Mouse (Mus musculus) common myeloid progenitor, adult 5-6 weeks (primary cell): Measurements from ENCODE around the gene Bace1. TPM values are rescaled to one million over a fixed set of nuclear protein-coding genes. Genes with fewer than 3 reads are reported as not detected.

Source experiments
- ATAC-seq: replicated peaks from 2 replicates; pipeline ENCODE4 v1.8.0; 2016; ENCODE audit warnings: low read depth, mild to moderate bottlenecking, moderate TSS enrichment, inconsistent platforms; ENCODE audit not compliant: poor library complexity, severe bottlenecking
- total RNA-seq: library from RNA; stranded (forward); fragments of 200-1000, 187-1606 nt; gene quantifications from 2 replicates; pipeline ENCODE4 v1.2.3, GENCODE M21; 2017

The Bace1 gene
- total RNA-seq, 1 experiment from 2014 or later, result 13.7 TPM

DNA sequence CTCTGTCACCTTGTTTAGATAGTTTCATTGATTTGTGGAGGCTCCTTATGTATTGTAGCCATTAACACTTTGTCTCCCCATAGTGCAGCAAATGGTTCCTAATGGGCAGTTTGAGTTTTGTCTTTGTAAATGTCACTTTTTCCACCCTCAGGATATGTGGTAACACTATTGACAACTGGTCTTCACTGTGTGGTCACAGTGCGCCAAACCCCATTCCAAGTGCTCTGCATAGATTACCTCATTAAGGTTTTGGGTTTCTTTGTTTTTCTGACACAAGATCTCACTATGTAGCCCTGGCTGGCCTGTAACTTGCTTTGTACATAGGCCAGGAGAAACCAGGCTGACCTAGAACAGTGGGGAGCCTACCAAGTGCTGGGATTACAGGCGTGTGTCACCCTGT is 5.5 kb upstream of the Bace1 start:
- ATAC-seq, result no peak

DNA sequence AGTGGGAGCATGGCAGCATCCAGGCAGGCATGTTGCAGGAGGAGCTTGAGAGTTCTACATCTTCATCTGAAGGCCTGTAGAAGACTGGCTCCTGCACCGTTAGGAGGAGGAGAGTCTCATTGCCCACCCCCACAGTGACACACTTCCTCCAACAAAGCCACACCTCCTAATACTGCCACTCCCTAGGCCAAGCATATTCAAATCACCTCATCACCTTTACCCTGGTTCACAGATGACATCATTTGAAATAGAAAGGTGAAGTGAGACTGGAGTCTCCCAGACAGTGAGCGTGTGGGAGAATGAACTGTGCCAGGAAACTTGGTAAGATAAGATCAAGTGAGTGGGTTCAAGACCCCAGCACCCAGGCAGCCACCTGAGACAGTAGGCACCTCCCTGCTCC is 4.9 kb upstream of the Bace1 start:
- ATAC-seq, result no peak

DNA sequence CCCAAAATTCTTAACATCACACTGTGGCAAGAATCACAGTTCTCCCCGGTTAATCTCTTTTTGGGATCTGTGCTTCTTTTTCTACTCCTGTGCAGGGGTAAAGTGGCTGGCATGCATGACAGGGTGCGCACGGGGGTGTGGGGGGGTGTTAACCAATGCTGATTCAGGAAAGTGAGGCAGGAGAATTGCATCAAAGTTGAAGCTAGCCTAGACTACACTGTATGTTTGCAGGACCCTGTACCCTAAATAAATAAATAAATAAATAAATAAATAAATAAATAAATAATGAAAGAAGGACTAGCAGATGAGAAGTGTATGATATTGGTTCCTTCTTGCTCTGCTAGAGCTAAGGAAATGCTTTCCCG is 329 bp upstream of the Bace1 start:
- ATAC-seq, result no peak

DNA sequence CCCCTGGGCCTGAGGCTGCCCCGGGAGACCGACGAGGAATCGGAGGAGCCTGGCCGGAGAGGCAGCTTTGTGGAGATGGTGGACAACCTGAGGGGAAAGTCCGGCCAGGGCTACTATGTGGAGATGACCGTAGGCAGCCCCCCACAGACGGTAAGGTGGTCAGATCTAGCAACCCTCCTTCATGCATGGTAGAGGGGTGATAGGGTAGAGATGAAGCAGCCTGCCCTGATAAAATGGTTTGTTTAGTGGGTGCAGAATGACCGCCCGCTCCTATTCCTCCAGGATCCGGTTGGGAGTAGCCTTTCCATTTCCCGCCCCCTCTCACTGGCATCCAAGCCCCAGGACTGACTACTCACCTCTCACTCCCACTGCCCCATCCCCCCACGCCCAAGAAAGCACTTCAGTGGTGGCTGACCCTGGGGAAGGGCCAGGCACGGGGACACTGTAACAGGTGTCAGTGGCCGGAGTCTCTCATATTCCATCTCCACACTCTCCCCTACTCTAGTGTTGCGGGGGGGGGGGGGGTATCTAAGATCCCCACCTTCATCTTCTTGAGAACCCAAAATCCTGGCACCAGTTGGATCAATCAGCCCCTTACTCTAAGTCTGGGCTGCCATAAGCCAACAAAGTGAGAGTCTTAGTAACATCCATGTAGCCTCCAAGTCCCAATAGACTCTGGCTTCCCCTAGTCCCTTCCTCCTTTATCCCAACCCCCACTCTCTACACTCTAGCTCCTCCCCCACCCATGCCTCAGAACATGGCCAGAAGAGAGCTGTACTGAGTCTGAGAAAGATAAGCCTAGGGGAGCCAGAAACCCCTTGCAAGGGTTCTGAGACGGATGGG is 980 bp downstream of the Bace1 start:
- ATAC-seq, result peak; percentile 48; the same call in 1 of the 2 replicates

- ATAC-seq, result no peak
Measured at GRCm38 (mm10) chr9:45839982-45840300, 1.6 kb downstream of the Bace1 start.

GRCm38 (mm10) chr9:45840331-45840730 is 2.0 kb downstream of the Bace1 start:
- no peak for ATAC-seq

DNA sequence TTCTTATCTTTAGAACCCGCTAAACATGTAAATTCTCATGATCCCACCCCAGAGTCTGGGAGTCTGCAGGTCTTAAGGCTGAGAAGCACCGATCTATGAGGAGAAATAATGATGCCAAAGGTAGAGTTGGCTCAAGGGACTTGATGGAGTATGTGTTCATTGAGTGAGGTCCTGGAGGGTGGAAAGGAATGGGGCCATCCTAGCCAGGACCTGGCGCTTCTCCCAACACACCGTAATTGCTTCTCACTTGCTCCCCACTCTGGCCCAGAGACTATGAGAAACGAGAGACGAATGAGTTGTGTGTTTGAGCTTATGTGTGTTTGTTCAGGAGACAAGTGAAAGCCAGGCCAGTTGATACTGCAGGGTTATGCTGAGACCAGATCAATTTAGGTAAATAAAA is 3.1 kb downstream of the Bace1 start:
- no peak for ATAC-seq

- no peak for ATAC-seq
Measured at GRCm38 (mm10) chr9:45843007-45843406, 4.6 kb downstream of the Bace1 start.

GRCm38 (mm10) chr9:45843780-45844179 is 5.4 kb downstream of the Bace1 start:
- no peak for ATAC-seq

GRCm38 (mm10) chr9:45845541-45845940 is 7.2 kb downstream of the Bace1 start:
- no peak for ATAC-seq

- ATAC-seq, result peak; percentile 30; the same call in 1 of the 2 replicates
Measured at GRCm38 (mm10) chr9:45846176-45846575, 7.8 kb downstream of the Bace1 start.

- peak; percentile 72 for ATAC-seq
Measured at GRCm38 (mm10) chr9:45846891-45847460, 8.6 kb downstream of the Bace1 start.

GRCm38 (mm10) chr9:45849528-45850408 is 11.4 kb downstream of the Bace1 start:
- ATAC-seq, result no peak

DNA sequence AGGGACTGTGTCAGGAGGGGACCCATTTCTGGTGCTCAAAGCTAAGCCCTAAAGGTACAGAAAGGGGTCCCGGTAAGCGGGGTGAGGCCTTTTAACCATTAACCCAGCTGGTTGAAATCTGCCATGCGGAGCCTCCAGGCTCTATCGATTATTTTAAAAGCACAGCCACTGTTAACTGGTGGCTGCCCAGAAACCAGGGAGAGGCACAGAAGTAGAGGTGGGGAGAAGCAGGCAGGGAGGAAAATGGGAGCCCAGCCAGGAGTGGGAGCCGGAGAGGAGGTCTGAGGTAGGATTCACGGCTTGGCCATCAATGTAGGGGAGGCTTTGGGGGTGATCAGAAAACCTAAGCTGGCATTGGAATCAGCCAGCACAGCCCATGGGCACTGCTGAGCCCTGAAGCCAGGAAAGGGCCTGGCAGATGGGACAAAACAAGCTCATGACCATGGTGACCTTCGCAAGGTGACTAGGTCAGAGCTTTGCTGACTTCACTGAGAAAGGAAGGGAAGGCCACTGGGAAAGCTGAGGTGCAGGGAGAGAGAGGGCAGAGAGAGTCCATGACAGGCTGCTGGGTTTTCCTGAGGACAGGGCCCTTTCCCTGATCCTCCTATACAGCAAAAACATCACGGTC is 12.3 kb downstream of the Bace1 start:
- ATAC-seq, result no peak

GRCm38 (mm10) chr9:45851330-45851729 is 12.9 kb downstream of the Bace1 start:
- ATAC-seq, result peak; percentile 45

GRCm38 (mm10) chr9:45851776-45852175 is 13.4 kb downstream of the Bace1 start:
- no peak for ATAC-seq

DNA sequence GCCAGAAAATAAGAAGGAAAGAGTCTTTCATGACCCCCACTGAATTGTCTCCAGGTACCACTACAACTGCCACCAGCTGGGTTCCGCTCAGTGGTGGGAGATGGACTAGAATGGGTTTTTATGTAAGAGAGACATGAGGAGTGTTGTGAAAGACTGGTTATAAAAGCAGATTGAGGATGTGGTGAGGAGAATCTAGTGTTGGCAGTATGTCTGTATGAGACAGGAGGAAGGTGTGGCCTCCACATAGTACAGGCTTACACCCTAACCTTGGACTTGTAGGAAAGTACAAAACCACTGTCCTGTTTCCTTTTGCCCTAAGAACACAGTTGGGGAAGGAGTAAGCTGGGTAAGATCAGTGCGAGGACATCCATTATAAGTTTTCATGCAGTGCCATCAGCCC is 15.3 kb downstream of the Bace1 start:
- ATAC-seq, result peak; percentile 86

GRCm38 (mm10) chr9:45854136-45854535 is 15.8 kb downstream of the Bace1 start:
- ATAC-seq, result no peak

GRCm38 (mm10) chr9:45859364-45859763 is 21.0 kb downstream of the Bace1 start:
- ATAC-seq, result no peak

DNA sequence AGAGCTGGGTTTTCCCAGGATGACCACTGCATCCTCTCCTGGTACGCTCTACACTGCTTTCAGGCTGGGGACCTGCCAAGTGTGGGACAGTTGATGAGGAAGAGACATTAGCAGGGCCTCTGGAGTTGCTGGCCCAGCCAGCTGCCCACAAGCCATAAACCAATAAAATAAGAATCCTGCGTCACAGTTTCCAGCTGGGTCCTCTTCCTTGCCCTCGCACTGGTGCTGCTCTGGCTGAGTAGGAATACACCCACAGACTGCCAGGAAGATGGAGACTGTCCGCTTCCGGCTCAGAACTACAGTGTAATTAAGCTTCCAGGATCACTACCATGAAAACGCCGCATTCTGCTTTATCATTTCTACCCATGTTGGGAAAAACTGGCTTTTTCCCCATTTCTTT is 23.4 kb downstream of the Bace1 start:
- ATAC-seq, result no peak

- ATAC-seq, result no peak
Measured at GRCm38 (mm10) chr9:45869181-45869580, 30.8 kb downstream of the Bace1 start.
